Mouse (Mus musculus) midbrain, embryonic 15.5 days (tissue): ENCODE data around the gene Zbtb14. TPM values are rescaled to one million over a fixed set of nuclear protein-coding genes. Genes with fewer than 3 reads are reported as not detected.

Source experiments
- ATAC-seq: fragments of 200-750 bp; cut with Nextera tagmentation; replicated peaks from 2 replicates; pipeline ENCODE4 v1.8.0; 2017; ENCODE audit warnings: moderate TSS enrichment
- H3K27ac ChIP-seq: fragments of 300-500 bp; sonication (generic); 2 replicates; pipeline ENCODE4 v1.5.1; 2015; ENCODE audit warnings: mild to moderate bottlenecking, inconsistent platforms
- H3K27me3 ChIP-seq: fragments of 300-500 bp; sonication (generic); replicated peaks from 2 replicates; pipeline ENCODE4 v1.6.1; 2015; ENCODE audit warnings: inconsistent platforms
- H3K36me3 ChIP-seq: fragments of 300-500 bp; sonication (generic); replicated peaks from 2 replicates; pipeline ENCODE4 v1.6.1; 2015; ENCODE audit warnings: inconsistent platforms
- H3K4me1 ChIP-seq: fragments of 300-500 bp; sonication (generic); 2 replicates; pipeline ENCODE4 v1.6.1; 2015; ENCODE audit warnings: inconsistent platforms
- H3K4me2 ChIP-seq: fragments of 300-500 bp; sonication (generic); 2 replicates; pipeline ENCODE4 v1.6.1; 2015; ENCODE audit warnings: inconsistent platforms, mild to moderate bottlenecking, moderate library complexity
- H3K4me3 ChIP-seq: fragments of 300-500 bp; sonication (generic); 2 replicates; pipeline ENCODE4 v1.5.1; 2015; ENCODE audit warnings: mild to moderate bottlenecking, inconsistent platforms
- H3K9ac ChIP-seq: fragments of 300-500 bp; sonication (generic); 2 replicates; pipeline ENCODE4 v1.6.1; 2015; ENCODE audit warnings: mild to moderate bottlenecking, inconsistent platforms
- H3K9me3 ChIP-seq: fragments of 300-500 bp; sonication (generic); 2 replicates; pipeline ENCODE4 v1.6.1; 2016; ENCODE audit warnings: inconsistent platforms
- WGBS: fragments of 180-500 bp; shearing (Covaris S2); methylation state at CpG from one replicate; pipeline ENCODE4 v1.1.7; 2015; ENCODE audit warnings: mixed read lengths; 5-methylcytosine and 5-hydroxymethylcytosine counted together
- polyA plus RNA-seq: library from polyadenylated mRNA; unstranded; fragments of >200 nt; fragmentation: Nextera tagmentation; extraction: Ambion mirVana; gene quantifications from 2 replicates; pipeline ENCODE4 v1.2.1, GENCODE M21; 2015

Gene Zbtb14
- 31.3 and 34.8 TPM in 2 replicates for polyA plus RNA-seq

- Histone ChIP-seq H3K27me3 (no peaks in the 10 kb centered on the region), H3K9me3 (no peaks in the 10 kb centered on the region), H3K36me3 (peaks cover 5% of the 10 kb centered on the region; the same call in 1 of the 2 replicates), H3K27ac (peak within 1 kb of the TSS; percentile 100), H3K4me2 (peak within 1 kb of the TSS; percentile 84), H3K4me3 (peak within 1 kb of the TSS; percentile 91), H3K4me1 (peaks cover 21% of the 10 kb centered on the region), H3K9ac (peak within 1 kb of the TSS; percentile 96)
- under 1% methylated on average over 69 of the region's 72 CpGs for WGBS
- ATAC-seq, result peak; percentile 85
Observed at GRCm38 (mm10) chr17:69382511-69383100, at the start of gene Zbtb14. Gene Zbtb14 (plus strand): TSS chr17:69383050.

GRCm38 (mm10) chr17:69346056-69346455 is 36.8 kb upstream of the Zbtb14 start:
- WGBS, result 84% methylated on average over 7 of the region's 7 CpGs

GRCm38 (mm10) chr17:69349014-69349531 is 33.8 kb upstream of the Zbtb14 start:
- H3K4me3 ChIP-seq, result no peak overlapping the region
- H3K36me3 ChIP-seq, result no peaks in the 10 kb centered on the region
- H3K4me2 ChIP-seq, result 0 out of 2 replicates have a peak overlapping the region, but pooled peaks have one; percentile 18
- peak; percentile 79 for ATAC-seq
- H3K9me3 ChIP-seq, result no peaks in the 10 kb centered on the region
- 28% methylated on average over 8 of the region's 8 CpGs for WGBS
- H3K27ac ChIP-seq, result no peak overlapping the region
- H3K4me1 ChIP-seq, result no peaks in the 10 kb centered on the region
- H3K27me3 ChIP-seq, result no peaks in the 10 kb centered on the region
- H3K9ac ChIP-seq, result no peak overlapping the region

More at GRCm38 (mm10) chr17:69346056-69346455, 36.8 kb upstream of the Zbtb14 start:
- ATAC-seq, result no peak
- no peak overlapping the region for H3K4me2 ChIP-seq
- H3K27me3 ChIP-seq, result no peaks in the 10 kb centered on the region
- no peak overlapping the region for H3K9ac ChIP-seq
- H3K27ac ChIP-seq, result no peak overlapping the region
- no peaks in the 10 kb centered on the region for H3K9me3 ChIP-seq
- no peaks in the 10 kb centered on the region for H3K4me1 ChIP-seq
- H3K36me3 ChIP-seq, result no peaks in the 10 kb centered on the region
- no peak overlapping the region for H3K4me3 ChIP-seq

- no peaks in the 10 kb centered on the region for H3K36me3 ChIP-seq
- WGBS, result 87% methylated on average over 3 of the region's 3 CpGs
- no peak for ATAC-seq
Observed at GRCm38 (mm10) chr17:69365049-69365448, 17.8 kb upstream of the Zbtb14 start.

GRCm38 (mm10) chr17:69380838-69381237 is 2.0 kb upstream of the Zbtb14 start:
- WGBS, result 94% methylated on average over 8 of the region's 8 CpGs
- Histone ChIP-seq H3K36me3 (no peaks in the 10 kb centered on the region), H3K9ac (no peak overlapping the region), H3K4me2 (no peak overlapping the region), H3K4me1 (peaks cover 21% of the 10 kb centered on the region), H3K4me3 (no peak overlapping the region), H3K27ac (no peak overlapping the region), H3K27me3 (no peaks in the 10 kb centered on the region), H3K9me3 (no peaks in the 10 kb centered on the region)
- no peak for ATAC-seq

More at GRCm38 (mm10) chr17:69365049-69365448, 17.8 kb upstream of the Zbtb14 start:
- H3K9ac ChIP-seq, result no peak overlapping the region
- H3K4me3 ChIP-seq, result no peak overlapping the region
- no peaks in the 10 kb centered on the region for H3K4me1 ChIP-seq
- H3K27ac ChIP-seq, result no peak overlapping the region
- H3K27me3 ChIP-seq, result no peaks in the 10 kb centered on the region
- H3K9me3 ChIP-seq, result no peaks in the 10 kb centered on the region
- no peak overlapping the region for H3K4me2 ChIP-seq

GRCm38 (mm10) chr17:69383201-69383940 is 521 bp downstream of the Zbtb14 start:
- Histone ChIP-seq H3K36me3 (peaks cover 12% of the 10 kb centered on the region), H3K4me2 (peak overlapping the region; percentile 84), H3K27ac (peak overlapping the region; percentile 100), H3K9me3 (no peaks in the 10 kb centered on the region), H3K4me3 (peak overlapping the region; percentile 91), H3K4me1 (peaks cover 21% of the 10 kb centered on the region), H3K9ac (peak overlapping the region; percentile 96), H3K27me3 (no peaks in the 10 kb centered on the region)
- ATAC-seq, result peak; percentile 79
- WGBS, result under 1% methylated on average over 96 of the region's 128 CpGs

GRCm38 (mm10) chr17:69383941-69384665 is 1.3 kb downstream of the Zbtb14 start:
- H3K4me1 ChIP-seq, result peaks cover 21% of the 10 kb centered on the region
- peaks cover 12% of the 10 kb centered on the region for H3K36me3 ChIP-seq
- peak overlapping the region; percentile 100 for H3K27ac ChIP-seq
- no peaks in the 10 kb centered on the region for H3K9me3 ChIP-seq
- no peaks in the 10 kb centered on the region for H3K27me3 ChIP-seq
- peak overlapping the region; percentile 91 for H3K4me3 ChIP-seq
- peak overlapping the region; percentile 96 for H3K9ac ChIP-seq
- H3K4me2 ChIP-seq, result peak overlapping the region; percentile 84
- peak; percentile 15 for ATAC-seq
- under 1% methylated on average over 35 of the region's 37 CpGs for WGBS

- no peaks in the 10 kb centered on the region for H3K9me3 ChIP-seq
- H3K4me3 ChIP-seq, result no peak overlapping the region
- no peaks in the 10 kb centered on the region for H3K4me1 ChIP-seq
- no peak overlapping the region for H3K9ac ChIP-seq
- no peak overlapping the region for H3K4me2 ChIP-seq
- H3K36me3 ChIP-seq, result no peaks in the 10 kb centered on the region
- no peaks in the 10 kb centered on the region for H3K27me3 ChIP-seq
- no peak overlapping the region for H3K27ac ChIP-seq
- 27% methylated on average over 16 of the region's 16 CpGs for WGBS
- ATAC-seq, result no peak
Observed at GRCm38 (mm10) chr17:69396147-69397033, 13.5 kb downstream of the Zbtb14 start.

- no peak overlapping the region for H3K27ac ChIP-seq
- no peak for ATAC-seq
- H3K36me3 ChIP-seq, result no peaks in the 10 kb centered on the region
- 64% methylated on average over 5 of the region's 5 CpGs for WGBS
- no peaks in the 10 kb centered on the region for H3K27me3 ChIP-seq
- no peak overlapping the region for H3K9ac ChIP-seq
- H3K4me2 ChIP-seq, result no peak overlapping the region
- no peak overlapping the region for H3K4me3 ChIP-seq
- no peaks in the 10 kb centered on the region for H3K9me3 ChIP-seq
- no peaks in the 10 kb centered on the region for H3K4me1 ChIP-seq
Observed at GRCm38 (mm10) chr17:69397163-69397562, 14.3 kb downstream of the Zbtb14 start.

GRCm38 (mm10) chr17:69398092-69398491 is 15.2 kb downstream of the Zbtb14 start:
- Histone ChIP-seq H3K9ac (no peak overlapping the region), H3K36me3 (no peaks in the 10 kb centered on the region), H3K9me3 (no peaks in the 10 kb centered on the region), H3K4me2 (no peak overlapping the region), H3K4me3 (no peak overlapping the region), H3K4me1 (no peaks in the 10 kb centered on the region), H3K27me3 (no peaks in the 10 kb centered on the region), H3K27ac (no peak overlapping the region)
- ATAC-seq, result no peak

GRCm38 (mm10) chr17:69401146-69401545 is 18.3 kb downstream of the Zbtb14 start:
- Histone ChIP-seq H3K4me2 (no peak overlapping the region), H3K27me3 (no peaks in the 10 kb centered on the region), H3K4me3 (no peak overlapping the region), H3K27ac (no peak overlapping the region), H3K9ac (no peak overlapping the region), H3K4me1 (no peaks in the 10 kb centered on the region), H3K36me3 (no peaks in the 10 kb centered on the region), H3K9me3 (no peaks in the 10 kb centered on the region)
- ATAC-seq, result no peak
- 72% methylated on average over 2 of the region's 2 CpGs for WGBS
